Mouse (Mus musculus) embryonic facial prominence, embryonic 13.5 days (tissue): ENCODE results near the gene Adprhl1. TPM values are rescaled to one million over a fixed set of nuclear protein-coding genes. Genes with fewer than 3 reads are reported as not detected.

Experiments used
- ATAC-seq: fragments of 200-750 bp; cut with Nextera tagmentation; 2 replicates; pipeline ENCODE4 v1.8.0; 2017; ENCODE audit warnings: low read depth; ENCODE audit not compliant: insufficient number of reproducible peaks, insufficient read depth, low FRiP score, low TSS enrichment
- H3K27ac ChIP-seq: fragments of 300-500 bp; sonication (generic); 2 replicates; pipeline ENCODE4 v1.5.1; 2015; ENCODE audit warnings: moderate library complexity, mild to moderate bottlenecking, inconsistent platforms
- H3K27me3 ChIP-seq: fragments of 300-500 bp; sonication (generic); 2 replicates; pipeline ENCODE4 v1.6.1; 2015; ENCODE audit warnings: mild to moderate bottlenecking, inconsistent platforms
- H3K36me3 ChIP-seq: fragments of 300-500 bp; sonication (generic); 2 replicates; pipeline ENCODE4 v1.6.1; 2015; ENCODE audit warnings: mild to moderate bottlenecking, inconsistent platforms
- H3K4me1 ChIP-seq: fragments of 300-500 bp; sonication (generic); 2 replicates; pipeline ENCODE4 v1.6.1; 2015; ENCODE audit warnings: inconsistent platforms
- H3K4me2 ChIP-seq: fragments of 300-500 bp; sonication (generic); 2 replicates; pipeline ENCODE4 v1.6.1; 2015; ENCODE audit warnings: moderate library complexity, mild to moderate bottlenecking, inconsistent platforms
- H3K4me3 ChIP-seq: fragments of 300-500 bp; sonication (generic); 2 replicates; pipeline ENCODE4 v1.5.1; 2015; ENCODE audit warnings: mild to moderate bottlenecking, inconsistent platforms
- H3K9ac ChIP-seq: fragments of 300-500 bp; sonication (generic); 2 replicates; pipeline ENCODE4 v1.6.1; 2015; ENCODE audit warnings: mild to moderate bottlenecking, inconsistent platforms
- H3K9me3 ChIP-seq: fragments of 300-500 bp; sonication (generic); 2 replicates; pipeline ENCODE4 v1.6.1; 2016; ENCODE audit warnings: inconsistent platforms
- WGBS: fragments of 180-500 bp; shearing (Covaris S2); methylation state at CpG from one replicate; pipeline ENCODE4 v1.1.7; 2015; ENCODE audit warnings: mixed read lengths; 5-methylcytosine and 5-hydroxymethylcytosine counted together
- polyA plus RNA-seq: library from polyadenylated mRNA; unstranded; fragments of >200 nt; fragmentation: Nextera tagmentation; extraction: Ambion mirVana; gene quantifications from 2 replicates; pipeline ENCODE4 v1.2.1, GENCODE M21; 2015

The Adprhl1 gene
- polyA plus RNA-seq, 1 experiment from 2014 or later = not detected

- 39% methylated on average over 5 of the region's 5 CpGs for WGBS
- peaks cover 26% of the 10 kb centered on the region for H3K27me3 ChIP-seq
- H3K9ac ChIP-seq = no peak overlapping the region
- H3K36me3 ChIP-seq = no peaks in the 10 kb centered on the region
- no peaks in the 10 kb centered on the region for H3K4me1 ChIP-seq
- H3K27ac ChIP-seq = no peak overlapping the region
- ATAC-seq = no peak
- H3K4me3 ChIP-seq = no peak overlapping the region
- no peak overlapping the region for H3K4me2 ChIP-seq
- H3K9me3 ChIP-seq = no peaks in the 10 kb centered on the region
Measured at GRCm38 (mm10) chr8:13206290-13206689, 47.7 kb downstream of the Adprhl1 start.

GRCm38 (mm10) chr8:13205311-13205710, 48.7 kb downstream of the Adprhl1 start:
- Histone ChIP-seq H3K27ac (no peak overlapping the region), H3K27me3 (peaks cover 36% of the 10 kb centered on the region), H3K36me3 (no peaks in the 10 kb centered on the region), H3K9me3 (no peaks in the 10 kb centered on the region), H3K4me2 (no peak overlapping the region), H3K9ac (no peak overlapping the region), H3K4me3 (no peak overlapping the region), H3K4me1 (peaks cover 6% of the 10 kb centered on the region; the same call in 1 of the 2 replicates)
- ATAC-seq = no peak
- WGBS = 81% methylated on average over 5 of the region's 5 CpGs

GRCm38 (mm10) chr8:13204371-13205140, 49.4 kb downstream of the Adprhl1 start:
- H3K9ac ChIP-seq = no peak overlapping the region
- no peak overlapping the region for H3K4me2 ChIP-seq
- peaks cover 42% of the 10 kb centered on the region for H3K27me3 ChIP-seq
- no peaks in the 10 kb centered on the region for H3K36me3 ChIP-seq
- H3K4me1 ChIP-seq = peaks cover 10% of the 10 kb centered on the region; the same call in 1 of the 2 replicates
- no peak overlapping the region for H3K27ac ChIP-seq
- no peak for ATAC-seq
- WGBS = 63% methylated on average over 12 of the region's 12 CpGs
- H3K4me3 ChIP-seq = no peak overlapping the region
- no peaks in the 10 kb centered on the region for H3K9me3 ChIP-seq

- Histone ChIP-seq H3K27me3 (peaks cover 48% of the 10 kb centered on the region), H3K9ac (no peak overlapping the region), H3K4me3 (no peak overlapping the region), H3K4me1 (peaks cover 11% of the 10 kb centered on the region; the same call in 1 of the 2 replicates), H3K27ac (no peak overlapping the region), H3K9me3 (no peaks in the 10 kb centered on the region), H3K36me3 (no peaks in the 10 kb centered on the region), H3K4me2 (no peak overlapping the region)
- ATAC-seq = no peak
- 63% methylated on average over 1 of the region's 1 CpGs for WGBS
Measured at GRCm38 (mm10) chr8:13203472-13203871, 50.5 kb downstream of the Adprhl1 start.

GRCm38 (mm10) chr8:13202806-13203205, 51.2 kb downstream of the Adprhl1 start:
- Histone ChIP-seq H3K9ac (no peak overlapping the region), H3K27ac (no peak overlapping the region), H3K27me3 (peaks cover 48% of the 10 kb centered on the region), H3K4me3 (no peak overlapping the region), H3K4me1 (peaks cover 11% of the 10 kb centered on the region; the same call in 1 of the 2 replicates), H3K9me3 (no peaks in the 10 kb centered on the region), H3K4me2 (no peak overlapping the region), H3K36me3 (no peaks in the 10 kb centered on the region)
- no peak for ATAC-seq
- WGBS = 87% methylated on average over 3 of the region's 3 CpGs

- ATAC-seq = no peak
- Histone ChIP-seq H3K4me2 (no peak overlapping the region), H3K36me3 (no peaks in the 10 kb centered on the region), H3K4me1 (peaks cover 11% of the 10 kb centered on the region; the same call in 1 of the 2 replicates), H3K4me3 (no peak overlapping the region), H3K9me3 (no peaks in the 10 kb centered on the region), H3K27ac (no peak overlapping the region), H3K27me3 (peaks cover 48% of the 10 kb centered on the region), H3K9ac (no peak overlapping the region)
- 35% methylated on average over 3 of the region's 3 CpGs for WGBS
Measured at GRCm38 (mm10) chr8:13202041-13202440, 51.9 kb downstream of the Adprhl1 start.

- WGBS = 3% methylated on average over 18 of the region's 18 CpGs
- Histone ChIP-seq H3K4me3 (peak overlapping the region; percentile 78), H3K4me1 (peaks cover 11% of the 10 kb centered on the region; the same call in 1 of the 2 replicates), H3K27me3 (peaks cover 49% of the 10 kb centered on the region), H3K27ac (no peak overlapping the region), H3K36me3 (no peaks in the 10 kb centered on the region), H3K9ac (0 out of 2 replicates have a peak overlapping the region, but pooled peaks have one; percentile 77), H3K4me2 (peak overlapping the region; percentile 86), H3K9me3 (no peaks in the 10 kb centered on the region)
- no peak for ATAC-seq
Measured at GRCm38 (mm10) chr8:13201013-13201334, 53.0 kb downstream of the Adprhl1 start.

- no peak within 1 kb of the TSS for H3K27ac ChIP-seq
- peaks cover 52% of the 10 kb centered on the region for H3K27me3 ChIP-seq
- ATAC-seq = peak; percentile 49; the same call in 1 of the 2 replicates
- H3K9me3 ChIP-seq = no peaks in the 10 kb centered on the region
- H3K4me3 ChIP-seq = peak within 1 kb of the TSS; percentile 78
- H3K4me1 ChIP-seq = peaks cover 11% of the 10 kb centered on the region; the same call in 1 of the 2 replicates
- WGBS = under 1% methylated on average over 57 of the region's 58 CpGs
- no peaks in the 10 kb centered on the region for H3K36me3 ChIP-seq
- H3K4me2 ChIP-seq = peak within 1 kb of the TSS; percentile 86
- H3K9ac ChIP-seq = peak within 1 kb of the TSS; percentile 77
Measured at GRCm38 (mm10) chr8:13200301-13201012, 53.5 kb downstream of the Adprhl1 start, which contains the start of gene Grtp1. Gene Grtp1, minus strand, starts transcription at chr8:13200620.

GRCm38 (mm10) chr8:13199385-13200061, 54.4 kb downstream of the Adprhl1 start:
- no peak overlapping the region for H3K27ac ChIP-seq
- 25% methylated on average over 14 of the region's 14 CpGs for WGBS
- H3K9me3 ChIP-seq = no peaks in the 10 kb centered on the region
- peak overlapping the region; percentile 77 for H3K9ac ChIP-seq
- peaks cover 52% of the 10 kb centered on the region for H3K27me3 ChIP-seq
- H3K36me3 ChIP-seq = no peaks in the 10 kb centered on the region
- peak overlapping the region; percentile 86 for H3K4me2 ChIP-seq
- no peak for ATAC-seq
- peaks cover 21% of the 10 kb centered on the region for H3K4me1 ChIP-seq
- H3K4me3 ChIP-seq = peak overlapping the region; percentile 78

- no peak for ATAC-seq
- Histone ChIP-seq H3K27ac (no peak overlapping the region), H3K27me3 (peaks cover 41% of the 10 kb centered on the region), H3K9me3 (no peaks in the 10 kb centered on the region), H3K36me3 (no peaks in the 10 kb centered on the region), H3K9ac (no peak overlapping the region), H3K4me1 (peaks cover 23% of the 10 kb centered on the region), H3K4me3 (no peak overlapping the region), H3K4me2 (no peak overlapping the region)
- WGBS = 77% methylated on average over 5 of the region's 5 CpGs
Measured at GRCm38 (mm10) chr8:13197493-13197892, 56.5 kb downstream of the Adprhl1 start.

GRCm38 (mm10) chr8:13194818-13195217, 59.1 kb downstream of the Adprhl1 start:
- Histone ChIP-seq H3K27ac (peak overlapping the region; percentile 81), H3K27me3 (peaks cover 14% of the 10 kb centered on the region), H3K4me3 (no peak overlapping the region), H3K9me3 (no peaks in the 10 kb centered on the region), H3K36me3 (no peaks in the 10 kb centered on the region), H3K4me1 (peaks cover 16% of the 10 kb centered on the region), H3K4me2 (peak overlapping the region; percentile 14; the same call in 1 of the 2 replicates), H3K9ac (no peak overlapping the region)
- ATAC-seq = no peak
- 24% methylated on average over 10 of the region's 10 CpGs for WGBS
